ENCODE assay signal across 7 mouse cellular contexts in the genomic region with DNA sequence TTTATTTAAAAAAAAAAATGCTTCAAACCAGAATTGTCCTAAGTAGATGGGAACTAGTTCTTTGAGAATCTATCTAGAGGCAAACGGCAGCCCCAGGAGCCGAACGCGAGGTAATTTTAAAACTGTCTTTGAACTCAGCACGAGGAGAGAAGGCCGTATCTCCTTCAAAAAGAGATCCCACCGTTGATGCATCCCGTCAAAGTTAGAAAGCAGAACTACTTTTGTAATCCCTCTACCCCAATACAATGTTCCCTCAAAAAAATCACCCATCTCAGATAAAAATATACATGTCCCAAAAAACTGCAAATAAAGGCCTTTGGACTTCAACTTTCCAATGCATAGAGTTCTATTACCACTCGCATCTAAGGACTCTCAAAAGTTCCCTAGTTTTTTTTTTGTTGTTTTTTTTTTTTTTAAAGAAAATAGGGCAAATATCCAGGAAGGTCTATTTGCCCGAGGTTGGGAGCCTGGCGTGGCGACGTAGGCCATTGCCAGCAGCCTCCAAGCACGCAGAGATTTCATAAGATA. TPM values are rescaled to one million over a fixed set of nuclear protein-coding genes. Genes with fewer than 3 reads are reported as not detected.
DNase-seq lines count a peak whose midpoint lies in the region; ATAC-seq and TF ChIP-seq lines count a peak whose summit lies in the region.

No protein-coding gene starts in this region.

- no peaks in the 10 kb centered on the region for H3K9me3 ChIP-seq in lung, embryonic 16.5 days (ENCODE audit: control insufficient read depth, low read length)
- H3K9me3 ChIP-seq in embryonic facial prominence, embryonic 15.5 days (replicated peaks): no peaks in the 10 kb centered on the region
- H3K9me3 ChIP-seq in intestine, postnatal 0 days (ENCODE audit: control insufficient read depth): no peaks in the 10 kb centered on the region
- no peaks in the 10 kb centered on the region for H3K9me3 ChIP-seq in neural tube, embryonic 15.5 days (replicated peaks)

- ATAC-seq in lung, embryonic 16.5 days (ENCODE audit: low read depth): no peak
- no peak for ATAC-seq in embryonic facial prominence, embryonic 15.5 days (ENCODE audit: insufficient number of reproducible peaks, low FRiP score, low TSS enrichment, low read depth)
- no peak for ATAC-seq in intestine, postnatal 0 days
- ATAC-seq in neural tube, embryonic 15.5 days (ENCODE audit: low FRiP score): no peak

- no peaks in the 10 kb centered on the region; the same call in 1 of the 2 replicates for H3K36me3 ChIP-seq in lung, embryonic 16.5 days (ENCODE audit: control insufficient read depth, insufficient read depth, low read length)
- H3K36me3 ChIP-seq in embryonic facial prominence, embryonic 15.5 days: no peaks in the 10 kb centered on the region
- H3K36me3 ChIP-seq in intestine, postnatal 0 days (ENCODE audit: control insufficient read depth, insufficient read depth): no peaks in the 10 kb centered on the region
- H3K36me3 ChIP-seq in neural tube, embryonic 15.5 days: no peaks in the 10 kb centered on the region

- H3K27ac ChIP-seq in lung, embryonic 16.5 days (ENCODE audit: low read length): peak overlapping the region; percentile 98
- peak overlapping the region; percentile 98 for H3K27ac ChIP-seq in embryonic facial prominence, embryonic 15.5 days (replicated peaks)
- peak overlapping the region; percentile 99; the same call in 1 of the 2 replicates for H3K27ac ChIP-seq in intestine, postnatal 0 days (ENCODE audit: low read depth, low read length)
- H3K27ac ChIP-seq in neural tube, embryonic 15.5 days (replicated peaks): peak overlapping the region; percentile 95

- H3K4me3 ChIP-seq in lung, embryonic 16.5 days (ENCODE audit: low read length): peak overlapping the region; percentile 77
- peak overlapping the region; percentile 89 for H3K4me3 ChIP-seq in embryonic facial prominence, embryonic 15.5 days (replicated peaks)
- peak overlapping the region; percentile 91 for H3K4me3 ChIP-seq in intestine, postnatal 0 days (ENCODE audit: low read depth, low read length)
- peak overlapping the region; percentile 84 for H3K4me3 ChIP-seq in neural tube, embryonic 15.5 days (replicated peaks)

- H3K9ac ChIP-seq in lung, embryonic 16.5 days (ENCODE audit: low read length): peak overlapping the region; percentile 93
- peak overlapping the region; percentile 95; the same call in 1 of the 2 replicates for H3K9ac ChIP-seq in embryonic facial prominence, embryonic 15.5 days
- peak overlapping the region; percentile 94 for H3K9ac ChIP-seq in intestine, postnatal 0 days (ENCODE audit: low read depth, low read length)
- peak overlapping the region; percentile 89 for H3K9ac ChIP-seq in neural tube, embryonic 15.5 days (replicated peaks)

- no peak for DNase-seq in lung, postnatal 25 days (ENCODE audit: low spot score)
- DNase-seq in thymus, postnatal 14 days: no peak
- DNase-seq in left cerebral cortex, adult 18-20 months (ENCODE audit: low spot score in 2 of 2): no peak

- peak overlapping the region; percentile 97 for H3K4me2 ChIP-seq in lung, embryonic 16.5 days (ENCODE audit: low read depth, low read length)
- peak overlapping the region; percentile 91 for H3K4me2 ChIP-seq in embryonic facial prominence, embryonic 15.5 days (replicated peaks)
- H3K4me2 ChIP-seq in intestine, postnatal 0 days (replicated peaks; ENCODE audit: low read depth): peak overlapping the region; percentile 92
- peak overlapping the region; percentile 98 for H3K4me2 ChIP-seq in neural tube, embryonic 15.5 days

- peaks cover 48% of the 10 kb centered on the region for H3K4me1 ChIP-seq in lung, embryonic 16.5 days (replicated peaks; ENCODE audit: control insufficient read depth, insufficient read depth, low read length)
- peaks cover 43% of the 10 kb centered on the region for H3K4me1 ChIP-seq in embryonic facial prominence, embryonic 15.5 days
- H3K4me1 ChIP-seq in intestine, postnatal 0 days (replicated peaks; ENCODE audit: control insufficient read depth, insufficient read depth, low read length): peaks cover 20% of the 10 kb centered on the region; the same call in 1 of the 2 replicates
- peaks cover 58% of the 10 kb centered on the region for H3K4me1 ChIP-seq in neural tube, embryonic 15.5 days

- no peak for TF ChIP-seq CTCF in intestine, postnatal 0 days (IDR thresholded peaks at IDR 0.05; ENCODE audit: low read depth)

- H3K27me3 ChIP-seq in lung, embryonic 16.5 days (ENCODE audit: control insufficient read depth, insufficient read depth, low read depth, low read length): no peaks in the 10 kb centered on the region
- 0 out of 2 replicates have a peak, but pooled peaks cover 3% of the 10 kb centered on the region for H3K27me3 ChIP-seq in embryonic facial prominence, embryonic 15.5 days
- no peaks in the 10 kb centered on the region for H3K27me3 ChIP-seq in intestine, postnatal 0 days (replicated peaks; ENCODE audit: control insufficient read depth, insufficient read depth, low read length)
- H3K27me3 ChIP-seq in neural tube, embryonic 15.5 days (replicated peaks): 0 out of 2 replicates have a peak, but pooled peaks cover under 1% of the 10 kb centered on the region

- 2% methylated on average over 14 of the region's 14 CpGs for WGBS in lung, embryonic 16.5 days
- 7% methylated on average over 14 of the region's 14 CpGs for WGBS in embryonic facial prominence, embryonic 15.5 days
- WGBS in intestine, postnatal 0 days: 7% methylated on average over 14 of the region's 14 CpGs
- 2% methylated on average over 14 of the region's 14 CpGs for WGBS in neural tube, embryonic 15.5 days

RNA-seq across cellular contexts. Expression of a gene that starts 2.0 kb away (rescaled TPM):
- polyA plus RNA-seq in lung, embryonic 16.5 days (2015; fragmentation: Nextera tagmentation; extraction: Ambion mirVana): 175 and 182 TPM in 2 replicates
- 131 and 137 TPM in 2 replicates for polyA plus RNA-seq in embryonic facial prominence, embryonic 15.5 days (2015; fragmentation: Nextera tagmentation; extraction: Ambion mirVana)
- 29.5 and 29.8 TPM in 2 replicates for polyA plus RNA-seq in intestine, postnatal 0 days (2015; fragmentation: Nextera tagmentation; extraction: Ambion mirVana)
- 21.2 and 30.5 TPM in 2 replicates for polyA plus RNA-seq in neural tube, embryonic 15.5 days (2015; fragmentation: Nextera tagmentation; extraction: Ambion mirVana)
- 10 to 100 TPM; 44.0 to 52.8 TPM for total RNA-seq in left cerebral cortex, adult 18-20 months (2021)

RNA-seq across cellular contexts. Expression of a gene that starts 3.0 kb away (rescaled TPM):
- 75.4 and 78.4 TPM in 2 replicates for polyA plus RNA-seq in lung, embryonic 16.5 days (2015; fragmentation: Nextera tagmentation; extraction: Ambion mirVana)
- 64.7 and 71.3 TPM in 2 replicates for polyA plus RNA-seq in embryonic facial prominence, embryonic 15.5 days (2015; fragmentation: Nextera tagmentation; extraction: Ambion mirVana)
- polyA plus RNA-seq in intestine, postnatal 0 days (2015; fragmentation: Nextera tagmentation; extraction: Ambion mirVana): 42.2 and 42.6 TPM in 2 replicates
- 50.5 and 52.0 TPM in 2 replicates for polyA plus RNA-seq in neural tube, embryonic 15.5 days (2015; fragmentation: Nextera tagmentation; extraction: Ambion mirVana)
- 10 to 100 TPM; 26.4 to 27.3 TPM for total RNA-seq in left cerebral cortex, adult 18-20 months (2021)
